Mouse (Mus musculus): ENCODE measurements around the gene Ppm1k. TPM values are rescaled to one million over a fixed set of nuclear protein-coding genes. Genes with fewer than 3 reads are reported as not detected.
"Not testable (repeated sequence)": the region's sequence is repeated elsewhere in the genome, so short reads cannot be mapped to it uniquely, and the experiment has no call there.

Gene Ppm1k
- total and polyA plus RNA-seq, 2 experiments from 2014 or later, result 10.9 to 35.8 TPM

GRCm38 (mm10) chr6:57551211-57551796 is 16.0 kb upstream of the Ppm1k start:
- no peak for TF ChIP-seq EP300 (IDR thresholded peaks at IDR 0.05; ENCODE audit: low read depth)
- TF ChIP-seq CTCF (IDR thresholded peaks at IDR 0.05; ENCODE audit: low read depth), result no peak
- WGBS, result 61% methylated on average over 3 of the region's 3 CpGs
- Histone ChIP-seq H3K4me2 (ENCODE audit: low read depth, low read length) (no peak overlapping the region), H3K27ac (ENCODE audit: low read depth) (no peak overlapping the region), H3K4me3 (ENCODE audit: low read depth, low read length) (no peak overlapping the region), H3K9ac (replicated peaks; ENCODE audit: low read depth, low read length) (no peak overlapping the region), H3K36me3 (replicated peaks; ENCODE audit: control insufficient read depth, insufficient read depth, low read length) (no peaks in the 10 kb centered on the region), H3K27me3 (ENCODE audit: control insufficient read depth, insufficient read depth, low read length) (no peaks in the 10 kb centered on the region), H3K9me3 (replicated peaks; ENCODE audit: control insufficient read depth, low read length) (no peaks in the 10 kb centered on the region), H3K4me1 (ENCODE audit: control insufficient read depth, insufficient read depth) (no peaks in the 10 kb centered on the region)
- ATAC-seq (ENCODE audit: insufficient read depth, low read depth) (no peak), DNase-seq (ENCODE audit: low spot score) (no peak)

DNA sequence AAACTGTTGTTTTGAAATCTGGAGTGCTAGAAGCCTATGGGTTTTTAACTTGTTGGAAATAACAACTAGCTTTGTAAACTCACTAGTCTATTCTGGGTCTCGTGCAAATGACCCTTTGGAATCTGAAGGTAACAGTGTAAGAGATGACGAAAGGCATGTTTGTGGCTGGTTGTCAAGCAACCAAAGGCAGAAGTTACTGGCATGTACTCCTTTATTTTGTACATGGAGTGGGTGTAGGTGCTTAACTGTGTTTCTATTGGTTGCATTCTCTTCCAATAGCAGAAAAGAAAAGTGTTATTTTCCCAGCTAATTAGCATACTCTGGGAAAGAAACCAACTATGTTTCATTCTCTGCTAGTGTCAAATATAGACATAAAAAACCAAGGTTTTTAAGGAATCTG is 9.6 kb upstream of the Ppm1k start:
- Histone ChIP-seq H3K36me3 (replicated peaks; ENCODE audit: control insufficient read depth, insufficient read depth, low read length) (no peaks in the 10 kb centered on the region), H3K27ac (ENCODE audit: low read depth) (peak overlapping the region; percentile 86), H3K9ac (replicated peaks; ENCODE audit: low read depth, low read length) (no peak overlapping the region), H3K4me1 (ENCODE audit: control insufficient read depth, insufficient read depth) (peaks cover 3% of the 10 kb centered on the region; the same call in 1 of the 2 replicates), H3K27me3 (ENCODE audit: control insufficient read depth, insufficient read depth, low read length) (no peaks in the 10 kb centered on the region), H3K4me3 (ENCODE audit: low read depth, low read length) (no peak overlapping the region), H3K9me3 (replicated peaks; ENCODE audit: control insufficient read depth, low read length) (no peaks in the 10 kb centered on the region), H3K4me2 (ENCODE audit: low read depth, low read length) (no peak overlapping the region)
- TF ChIP-seq CTCF (IDR thresholded peaks at IDR 0.05; ENCODE audit: low read depth) (no peak), EP300 (IDR thresholded peaks at IDR 0.05; ENCODE audit: low read depth) (peak; percentile 75)
- DNase-seq (ENCODE audit: low spot score) (peak; percentile 92), ATAC-seq (ENCODE audit: insufficient read depth, low read depth) (peak; percentile 96)
- WGBS, result 14% methylated on average over 2 of the region's 2 CpGs

GRCm38 (mm10) chr6:57543591-57543990 is 8.3 kb upstream of the Ppm1k start:
- DNase-seq (ENCODE audit: low spot score) (peak; percentile 54), ATAC-seq (ENCODE audit: insufficient read depth, low read depth) (peak; percentile 53; the same call in 1 of the 2 replicates)
- TF ChIP-seq EP300 (IDR thresholded peaks at IDR 0.05; ENCODE audit: low read depth), result peak; percentile 54; the same call in 1 of the 2 replicates
- H3K4me1 ChIP-seq (ENCODE audit: control insufficient read depth, insufficient read depth); H3K4me3 ChIP-seq (ENCODE audit: low read depth, low read length); H3K36me3 ChIP-seq (replicated peaks; ENCODE audit: control insufficient read depth, insufficient read depth, low read length); H3K9me3 ChIP-seq (replicated peaks; ENCODE audit: control insufficient read depth, low read length); H3K27me3 ChIP-seq (ENCODE audit: control insufficient read depth, insufficient read depth, low read length); H3K9ac ChIP-seq (replicated peaks; ENCODE audit: low read depth, low read length); H3K4me2 ChIP-seq (ENCODE audit: low read depth, low read length): not testable (repeated sequence)
- H3K27ac ChIP-seq (ENCODE audit: low read depth), result peak overlapping the region; percentile 86

DNA sequence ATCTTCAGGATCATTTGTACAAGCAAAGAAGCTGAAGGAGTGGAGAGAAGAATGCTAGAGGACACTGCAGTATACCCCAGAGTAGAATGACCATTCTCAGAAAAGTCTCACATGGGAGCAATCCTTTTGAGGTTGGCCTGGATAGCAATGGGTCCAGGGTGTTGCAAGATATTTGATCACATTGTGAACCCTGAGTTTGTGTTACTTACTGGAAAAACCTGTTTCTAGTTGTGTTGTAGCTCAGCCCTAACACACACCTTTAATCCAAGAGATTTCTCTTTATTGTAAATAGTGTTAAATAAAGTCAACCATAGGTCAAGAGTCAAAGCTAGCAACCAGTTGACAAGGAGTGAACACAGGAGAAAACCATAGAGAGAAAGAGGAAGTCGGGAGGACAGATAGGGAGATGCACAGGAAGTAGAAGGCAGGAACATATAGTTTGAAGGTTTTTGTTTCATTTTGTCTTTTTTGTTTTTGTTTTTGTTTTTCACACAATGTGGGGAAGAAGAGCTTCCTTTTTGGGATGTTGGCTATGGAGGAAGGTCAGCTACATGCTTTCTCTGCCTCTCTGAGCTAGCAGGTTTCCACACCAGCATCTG is 6.6 kb upstream of the Ppm1k start:
- H3K27ac ChIP-seq (ENCODE audit: low read depth), result no peak overlapping the region
- H3K9me3 ChIP-seq (replicated peaks; ENCODE audit: control insufficient read depth, low read length), result no peaks in the 10 kb centered on the region
- WGBS, result 71% methylated on average over 1 of the region's 1 CpGs
- no peak overlapping the region for H3K4me2 ChIP-seq (ENCODE audit: low read depth, low read length)
- no peak for DNase-seq (ENCODE audit: low spot score)
- H3K4me1 ChIP-seq (ENCODE audit: control insufficient read depth, insufficient read depth), result peaks cover 3% of the 10 kb centered on the region; the same call in 1 of the 2 replicates
- H3K9ac ChIP-seq (replicated peaks; ENCODE audit: low read depth, low read length), result no peak overlapping the region
- no peak overlapping the region for H3K4me3 ChIP-seq (ENCODE audit: low read depth, low read length)
- ATAC-seq (ENCODE audit: insufficient read depth, low read depth), result no peak
- H3K36me3 ChIP-seq (replicated peaks; ENCODE audit: control insufficient read depth, insufficient read depth, low read length), result no peaks in the 10 kb centered on the region
- no peaks in the 10 kb centered on the region for H3K27me3 ChIP-seq (ENCODE audit: control insufficient read depth, insufficient read depth, low read length)
- TF ChIP-seq EP300 (IDR thresholded peaks at IDR 0.05; ENCODE audit: low read depth) (no peak), CTCF (IDR thresholded peaks at IDR 0.05; ENCODE audit: low read depth) (no peak)

- no peak for ATAC-seq (ENCODE audit: insufficient read depth, low read depth)
- DNase-seq (ENCODE audit: low spot score), result no peak
- 76% methylated on average over 5 of the region's 5 CpGs for WGBS
- Histone ChIP-seq H3K4me3 (ENCODE audit: low read depth, low read length) (no peak overlapping the region), H3K36me3 (replicated peaks; ENCODE audit: control insufficient read depth, insufficient read depth, low read length) (no peaks in the 10 kb centered on the region), H3K9ac (replicated peaks; ENCODE audit: low read depth, low read length) (no peak overlapping the region), H3K4me1 (ENCODE audit: control insufficient read depth, insufficient read depth) (peaks cover 3% of the 10 kb centered on the region; the same call in 1 of the 2 replicates), H3K9me3 (replicated peaks; ENCODE audit: control insufficient read depth, low read length) (no peaks in the 10 kb centered on the region), H3K27me3 (ENCODE audit: control insufficient read depth, insufficient read depth, low read length) (no peaks in the 10 kb centered on the region), H3K4me2 (ENCODE audit: low read depth, low read length) (no peak overlapping the region), H3K27ac (ENCODE audit: low read depth) (no peak overlapping the region)
- TF ChIP-seq CTCF (IDR thresholded peaks at IDR 0.05; ENCODE audit: low read depth), result no peak
- no peak for TF ChIP-seq EP300 (IDR thresholded peaks at IDR 0.05; ENCODE audit: low read depth)
Measured at GRCm38 (mm10) chr6:57540950-57541498, 5.8 kb upstream of the Ppm1k start.
